Mouse (Mus musculus): ENCODE data around the gene Gm10974. TPM values are rescaled to one million over a fixed set of nuclear protein-coding genes. Genes with fewer than 3 reads are reported as not detected.

Gene Gm10974
- polyA plus RNA-seq, 1 experiment from 2014 or later: not detected

DNA sequence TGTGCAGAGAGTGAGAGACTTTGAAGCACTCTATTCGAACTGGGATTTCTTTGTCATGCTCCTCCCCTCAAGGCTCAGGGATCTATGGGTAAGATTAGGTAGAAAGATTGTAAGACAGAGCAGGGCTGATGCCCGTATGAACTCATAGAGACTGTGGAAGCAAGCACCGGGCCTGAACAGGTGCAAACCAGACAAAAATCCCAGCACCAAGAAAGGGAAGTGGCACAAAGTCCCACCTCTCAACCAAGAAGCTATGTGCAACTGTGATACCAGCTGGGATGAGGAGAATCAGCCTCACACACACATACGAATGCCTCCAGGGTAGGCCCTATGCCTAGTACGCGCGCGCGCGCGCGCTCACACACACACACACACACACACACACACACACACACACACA is 20.1 kb downstream of the Gm10974 start:
- WGBS (ENCODE audit: insufficient replicate concordance): 79% methylated on average over 12 of the region's 12 CpGs
- H3K9ac ChIP-seq: no peak overlapping the region
- no peak for ATAC-seq (ENCODE audit: insufficient read depth)
- peaks cover 12% of the 10 kb centered on the region; the same call in 1 of the 2 replicates for H3K27me3 ChIP-seq
- H3K9me3 ChIP-seq (replicated peaks): no peaks in the 10 kb centered on the region
- H3K4me2 ChIP-seq: no peak overlapping the region
- H3K36me3 ChIP-seq (replicated peaks): no peaks in the 10 kb centered on the region
- H3K27ac ChIP-seq (replicated peaks): no peak overlapping the region
- H3K4me3 ChIP-seq (replicated peaks): no peak overlapping the region
- H3K4me1 ChIP-seq (replicated peaks): peaks cover 34% of the 10 kb centered on the region

- no peaks in the 10 kb centered on the region for H3K36me3 ChIP-seq (replicated peaks)
- WGBS (ENCODE audit: insufficient replicate concordance): 75% methylated on average over 6 of the region's 6 CpGs
- H3K4me2 ChIP-seq: no peak overlapping the region
- no peak for ATAC-seq (ENCODE audit: insufficient read depth)
- H3K4me1 ChIP-seq (replicated peaks): peaks cover 34% of the 10 kb centered on the region
- H3K4me3 ChIP-seq (replicated peaks): no peak overlapping the region
- no peak overlapping the region for H3K9ac ChIP-seq
- H3K27me3 ChIP-seq: peaks cover 12% of the 10 kb centered on the region; the same call in 1 of the 2 replicates
- H3K27ac ChIP-seq (replicated peaks): no peak overlapping the region
- H3K9me3 ChIP-seq (replicated peaks): no peaks in the 10 kb centered on the region
Measured at GRCm38 (mm10) chr7:66386411-66386810, 20.7 kb downstream of the Gm10974 start.

DNA sequence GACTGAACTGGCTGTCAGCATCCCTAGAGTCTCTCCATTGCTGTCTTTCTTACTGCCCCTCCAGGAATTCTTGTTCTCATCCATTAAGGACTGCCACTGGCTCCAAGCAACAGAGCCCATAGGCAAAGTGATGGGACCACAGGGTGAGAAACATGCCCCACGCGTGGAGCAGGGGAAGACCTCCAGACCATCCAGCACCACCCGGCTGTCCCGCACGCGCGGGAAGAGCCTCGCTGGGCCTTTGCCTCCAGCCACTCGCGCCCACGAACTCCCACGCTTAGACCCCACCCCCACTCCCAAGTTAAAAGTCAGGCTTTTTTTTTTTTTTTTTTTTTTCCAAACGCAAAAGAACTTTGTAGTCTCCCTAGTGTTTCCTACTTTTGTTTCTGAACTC is 21.7 kb downstream of the Gm10974 start:
- peak overlapping the region; percentile 55; the same call in 1 of the 2 replicates for H3K27ac ChIP-seq (replicated peaks)
- ATAC-seq (ENCODE audit: insufficient read depth): no peak

GRCm38 (mm10) chr7:66387813-66388521 is 22.3 kb downstream of the Gm10974 start, which contains the start of gene Lrrk1:
Lrrk1 (minus strand) TSS chr7:66388350.
- peak within 1 kb of the TSS; percentile 55 for H3K27ac ChIP-seq (replicated peaks)
- peaks cover 12% of the 10 kb centered on the region; the same call in 1 of the 2 replicates for H3K27me3 ChIP-seq
- H3K9me3 ChIP-seq (replicated peaks): no peaks in the 10 kb centered on the region
- H3K36me3 ChIP-seq (replicated peaks): no peaks in the 10 kb centered on the region
- peak within 1 kb of the TSS; percentile 67 for H3K4me3 ChIP-seq (replicated peaks)
- peaks cover 34% of the 10 kb centered on the region for H3K4me1 ChIP-seq (replicated peaks)
- ATAC-seq (ENCODE audit: insufficient read depth): peak; percentile 70
- peak within 1 kb of the TSS; percentile 89 for H3K4me2 ChIP-seq
- WGBS (ENCODE audit: insufficient replicate concordance): under 1% methylated on average over 70 of the region's 70 CpGs
- peak within 1 kb of the TSS; percentile 68 for H3K9ac ChIP-seq

More for the DNA sequence above, 21.7 kb downstream of the Gm10974 start:
- Histone ChIP-seq H3K4me1 (replicated peaks) (peaks cover 34% of the 10 kb centered on the region), H3K9me3 (replicated peaks) (no peaks in the 10 kb centered on the region), H3K27me3 (peaks cover 12% of the 10 kb centered on the region; the same call in 1 of the 2 replicates), H3K4me3 (replicated peaks) (peak overlapping the region; percentile 67), H3K36me3 (replicated peaks) (no peaks in the 10 kb centered on the region), H3K4me2 (peak overlapping the region; percentile 89), H3K9ac (peak overlapping the region; percentile 68)
- WGBS (ENCODE audit: insufficient replicate concordance): 4% methylated on average over 13 of the region's 13 CpGs

DNA sequence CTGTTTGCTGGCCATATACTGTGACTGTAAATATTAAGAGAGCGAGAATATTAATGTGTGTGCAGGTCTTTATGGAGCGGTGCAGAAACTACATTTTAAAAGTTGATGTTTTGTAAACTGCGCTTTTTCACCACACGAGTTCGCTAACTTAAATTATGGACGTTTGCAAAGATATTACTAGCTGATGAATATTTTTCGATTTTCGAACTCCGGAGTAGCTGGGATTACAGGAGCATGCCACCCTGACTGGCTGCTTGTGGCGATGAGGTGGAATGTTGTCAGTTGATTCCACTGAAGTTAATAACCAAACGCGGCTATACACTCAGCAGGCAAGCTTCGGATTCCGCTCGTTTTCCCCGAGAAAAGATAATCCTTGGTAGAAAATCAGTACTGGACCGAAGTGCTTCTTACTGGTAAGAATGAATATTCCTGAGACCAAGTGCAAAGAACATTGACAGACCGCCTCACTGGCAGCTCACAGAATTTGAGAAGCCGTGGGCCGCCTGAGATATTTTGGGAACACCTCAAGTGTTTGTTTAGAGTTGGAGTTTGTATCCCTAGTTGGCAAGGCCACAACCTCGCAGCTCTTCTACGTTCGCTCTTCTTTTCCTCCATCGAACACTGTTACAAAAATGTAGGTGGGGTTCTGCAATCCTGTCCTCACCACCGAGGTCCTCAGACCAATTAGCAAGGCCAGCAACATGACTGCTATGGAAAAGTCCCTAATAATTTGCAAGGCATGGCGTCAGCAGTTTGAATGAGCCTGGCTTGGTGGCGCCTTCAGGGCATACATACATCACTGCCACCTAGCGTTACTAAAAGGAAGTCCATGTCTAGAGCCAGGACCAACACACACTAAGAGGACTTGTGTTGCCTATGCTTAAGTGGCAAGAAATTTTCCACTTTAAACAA is 23.2 kb downstream of the Gm10974 start:
- Histone ChIP-seq H3K27me3 (peaks cover 12% of the 10 kb centered on the region; the same call in 1 of the 2 replicates), H3K9ac (peak overlapping the region; percentile 68), H3K4me2 (peak overlapping the region; percentile 89), H3K4me1 (replicated peaks) (peaks cover 28% of the 10 kb centered on the region), H3K36me3 (replicated peaks) (no peaks in the 10 kb centered on the region), H3K4me3 (replicated peaks) (peak overlapping the region; percentile 67), H3K27ac (replicated peaks) (peak overlapping the region; percentile 55; the same call in 1 of the 2 replicates), H3K9me3 (replicated peaks) (no peaks in the 10 kb centered on the region)
- peak; percentile 51; the same call in 1 of the 2 replicates for ATAC-seq (ENCODE audit: insufficient read depth)
- 13% methylated on average over 28 of the region's 28 CpGs for WGBS (ENCODE audit: insufficient replicate concordance)

DNA sequence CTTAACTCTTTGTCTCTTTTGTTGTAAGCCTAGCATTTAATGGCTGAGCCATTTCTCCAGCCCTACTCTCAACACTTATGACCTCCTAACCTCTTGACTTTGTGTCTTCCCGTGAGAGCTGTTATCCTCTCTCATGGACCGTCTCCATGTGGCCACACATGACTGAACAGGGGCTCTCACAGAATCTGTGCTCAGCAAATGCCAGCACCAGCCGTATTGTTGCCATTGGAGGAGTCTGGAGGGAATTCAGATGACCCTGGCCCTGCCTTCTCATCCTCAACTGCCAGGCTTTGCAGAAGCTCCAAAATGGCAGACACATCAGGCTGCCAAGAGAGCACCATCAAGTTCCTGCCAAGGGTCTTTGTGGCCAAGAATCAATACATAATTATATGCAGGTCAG is 31.6 kb downstream of the Gm10974 start:
- WGBS (ENCODE audit: insufficient replicate concordance): 60% methylated on average over 3 of the region's 3 CpGs

GRCm38 (mm10) chr7:66401605-66402004 is 35.9 kb downstream of the Gm10974 start:
- H3K4me3 ChIP-seq (replicated peaks): no peak overlapping the region
- no peaks in the 10 kb centered on the region for H3K36me3 ChIP-seq (replicated peaks)
- no peak overlapping the region for H3K9ac ChIP-seq
- 0 out of 2 replicates have a peak, but pooled peaks cover 3% of the 10 kb centered on the region for H3K4me1 ChIP-seq (replicated peaks)
- H3K4me2 ChIP-seq: no peak overlapping the region
- no peaks in the 10 kb centered on the region for H3K27me3 ChIP-seq
- 54% methylated on average over 8 of the region's 8 CpGs for WGBS (ENCODE audit: insufficient replicate concordance)
- ATAC-seq (ENCODE audit: insufficient read depth): no peak
- no peaks in the 10 kb centered on the region for H3K9me3 ChIP-seq (replicated peaks)
- no peak overlapping the region for H3K27ac ChIP-seq (replicated peaks)

More for the DNA sequence above, 31.6 kb downstream of the Gm10974 start:
- no peak overlapping the region for H3K4me2 ChIP-seq
- H3K4me3 ChIP-seq (replicated peaks): no peak overlapping the region
- H3K4me1 ChIP-seq (replicated peaks): no peaks in the 10 kb centered on the region
- ATAC-seq (ENCODE audit: insufficient read depth): no peak
- no peaks in the 10 kb centered on the region for H3K9me3 ChIP-seq (replicated peaks)
- no peaks in the 10 kb centered on the region for H3K27me3 ChIP-seq
- no peak overlapping the region for H3K9ac ChIP-seq
- H3K27ac ChIP-seq (replicated peaks): no peak overlapping the region
- no peaks in the 10 kb centered on the region for H3K36me3 ChIP-seq (replicated peaks)

DNA sequence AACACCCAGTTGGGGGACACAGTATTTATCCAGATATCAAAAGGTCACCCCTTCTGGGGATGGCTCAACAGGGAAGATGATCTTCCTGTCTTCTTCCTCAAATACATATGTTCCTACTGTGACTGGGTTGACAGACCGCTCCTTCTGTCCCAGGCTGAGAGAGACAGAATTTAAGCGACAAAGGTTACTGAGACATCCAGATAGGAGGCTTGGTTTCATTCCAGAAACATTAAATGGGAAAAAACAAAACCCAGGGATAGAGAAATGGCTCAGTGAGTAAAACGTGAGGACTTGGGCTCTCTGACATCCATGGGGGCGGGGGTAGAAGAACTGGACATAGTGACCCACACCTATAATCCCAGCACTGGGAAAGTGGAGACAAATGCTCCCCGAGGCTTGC is 37.2 kb downstream of the Gm10974 start:
- no peaks in the 10 kb centered on the region for H3K9me3 ChIP-seq (replicated peaks)
- no peak overlapping the region for H3K4me2 ChIP-seq
- H3K27ac ChIP-seq (replicated peaks): no peak overlapping the region
- WGBS (ENCODE audit: insufficient replicate concordance): 64% methylated on average over 5 of the region's 5 CpGs
- no peak overlapping the region for H3K4me3 ChIP-seq (replicated peaks)
- no peak overlapping the region for H3K9ac ChIP-seq
- H3K36me3 ChIP-seq (replicated peaks): no peaks in the 10 kb centered on the region
- H3K27me3 ChIP-seq: no peaks in the 10 kb centered on the region
- H3K4me1 ChIP-seq (replicated peaks): 0 out of 2 replicates have a peak, but pooled peaks cover 3% of the 10 kb centered on the region
- no peak for ATAC-seq (ENCODE audit: insufficient read depth)

GRCm38 (mm10) chr7:66404141-66404540 is 38.4 kb downstream of the Gm10974 start:
- H3K4me3 ChIP-seq (replicated peaks): no peak overlapping the region
- H3K9ac ChIP-seq: no peak overlapping the region
- no peak overlapping the region for H3K27ac ChIP-seq (replicated peaks)
- 32% methylated on average over 10 of the region's 10 CpGs for WGBS (ENCODE audit: insufficient replicate concordance)
- ATAC-seq (ENCODE audit: insufficient read depth): no peak
- 0 out of 2 replicates have a peak, but pooled peaks cover 3% of the 10 kb centered on the region for H3K4me1 ChIP-seq (replicated peaks)
- H3K9me3 ChIP-seq (replicated peaks): no peaks in the 10 kb centered on the region
- H3K27me3 ChIP-seq: no peaks in the 10 kb centered on the region
- no peaks in the 10 kb centered on the region for H3K36me3 ChIP-seq (replicated peaks)
- H3K4me2 ChIP-seq: no peak overlapping the region

- no peak overlapping the region for H3K9ac ChIP-seq
- H3K4me3 ChIP-seq (replicated peaks): no peak overlapping the region
- ATAC-seq (ENCODE audit: insufficient read depth): no peak
- H3K4me2 ChIP-seq: no peak overlapping the region
- 28% methylated on average over 4 of the region's 4 CpGs for WGBS (ENCODE audit: insufficient replicate concordance)
- H3K9me3 ChIP-seq (replicated peaks): no peaks in the 10 kb centered on the region
- no peaks in the 10 kb centered on the region for H3K27me3 ChIP-seq
- 0 out of 2 replicates have a peak, but pooled peaks cover 3% of the 10 kb centered on the region for H3K4me1 ChIP-seq (replicated peaks)
- no peak overlapping the region for H3K27ac ChIP-seq (replicated peaks)
- no peaks in the 10 kb centered on the region for H3K36me3 ChIP-seq (replicated peaks)
Measured at GRCm38 (mm10) chr7:66404802-66405201, 39.1 kb downstream of the Gm10974 start.

GRCm38 (mm10) chr7:66405541-66405940 is 39.8 kb downstream of the Gm10974 start:
- 46% methylated on average over 11 of the region's 11 CpGs for WGBS (ENCODE audit: insufficient replicate concordance)
- H3K27me3 ChIP-seq: no peaks in the 10 kb centered on the region
- no peaks in the 10 kb centered on the region for H3K9me3 ChIP-seq (replicated peaks)
- H3K36me3 ChIP-seq (replicated peaks): no peaks in the 10 kb centered on the region
- no peak overlapping the region for H3K9ac ChIP-seq
- H3K4me2 ChIP-seq: no peak overlapping the region
- H3K4me1 ChIP-seq (replicated peaks): 0 out of 2 replicates have a peak, but pooled peaks cover 3% of the 10 kb centered on the region
- ATAC-seq (ENCODE audit: insufficient read depth): no peak
- no peak overlapping the region for H3K27ac ChIP-seq (replicated peaks)
- H3K4me3 ChIP-seq (replicated peaks): no peak overlapping the region

All from liver, embryonic 15.5 days (tissue).